Mouse (Mus musculus): ENCODE measurements around the gene Tshr. TPM values are rescaled to one million over a fixed set of nuclear protein-coding genes. Genes with fewer than 3 reads are reported as not detected.

Tshr gene
- polyA plus RNA-seq, 1 experiment from 2014 or later, result not detected

Other genes starting within 250 kb of the Tshr start
- 12.8 and 14.7 TPM in 2 replicates for gene Cep128, start 154 bp upstream of the Tshr start, polyA plus RNA-seq (2015; fragmentation: Nextera tagmentation; extraction: Ambion mirVana)
- gene Gtf2a1, start 205.9 kb downstream of the Tshr start, polyA plus RNA-seq (2015; fragmentation: Nextera tagmentation; extraction: Ambion mirVana), result 27.9 and 28.9 TPM in 2 replicates